Mouse (Mus musculus) spleen, postnatal 0 days (tissue): ENCODE results near the gene Olfr1466. TPM values are rescaled to one million over a fixed set of nuclear protein-coding genes. Genes with fewer than 3 reads are reported as not detected.

Source experiments
- polyA plus RNA-seq: library from polyadenylated mRNA; unstranded; fragments of >200 nt; fragmentation: Nextera tagmentation; extraction: Ambion mirVana; gene quantifications from 2 replicates; pipeline ENCODE4 v1.2.1, GENCODE M21; 2015

Gene Olfr1466
- not detected in 2 replicates for polyA plus RNA-seq

GRCm38 (mm10) chr19:13338562-13338961 lies at the start of gene Olfr1466:
Gene Olfr1466, plus strand, starts transcription at chr19:13338862.

GRCm38 (mm10) chr19:13315441-13315840 lies 23.2 kb upstream of the Olfr1466 start, which contains the start of gene Olfr1465:
Gene Olfr1465, minus strand, starts transcription at chr19:13315541.

GRCm38 (mm10) chr19:13361936-13362335 lies 23.3 kb downstream of the Olfr1466 start, which contains the start of gene Olfr1467:
Gene Olfr1467, plus strand, starts transcription at chr19:13362236.

Other genes starting within 250 kb of the Olfr1466 start
- gene Olfr1457, start 241.0 kb upstream of the Olfr1466 start, polyA plus RNA-seq: not detected in 2 replicates
- gene Olfr1458, start 232.1 kb upstream of the Olfr1466 start, polyA plus RNA-seq: not detected in 2 replicates
- gene Olfr1459, start 189.3 kb upstream of the Olfr1466 start, polyA plus RNA-seq: 0.01 TPM in 1 of 2 replicates, not detected in the other
- not detected in 2 replicates for gene Olfr1461, start 175.9 kb upstream of the Olfr1466 start, polyA plus RNA-seq
- not detected in 2 replicates for gene Olfr1462, start 153.1 kb upstream of the Olfr1466 start, polyA plus RNA-seq
- gene Olfr1463, start 107.5 kb upstream of the Olfr1466 start, polyA plus RNA-seq: not detected in 2 replicates
- gene Olfr1465, start 23.3 kb upstream of the Olfr1466 start, polyA plus RNA-seq: not detected in 2 replicates
- gene Olfr1467, start 23.4 kb downstream of the Olfr1466 start, polyA plus RNA-seq: not detected in 2 replicates
- not detected in 2 replicates for gene Olfr1469, start 69.0 kb downstream of the Olfr1466 start, polyA plus RNA-seq
- not detected in 2 replicates for gene Olfr1471, start 104.5 kb downstream of the Olfr1466 start, polyA plus RNA-seq
- not detected in 2 replicates for gene Olfr1472, start 117.2 kb downstream of the Olfr1466 start, polyA plus RNA-seq
- not detected in 2 replicates for gene Olfr1474, start 130.7 kb downstream of the Olfr1466 start, polyA plus RNA-seq
- gene Olfr1475, start 141.3 kb downstream of the Olfr1466 start, polyA plus RNA-seq: not detected in 2 replicates
- not detected in 2 replicates for gene Olfr1477, start 161.7 kb downstream of the Olfr1466 start, polyA plus RNA-seq
- not detected in 2 replicates for gene Olfr1480, start 189.1 kb downstream of the Olfr1466 start, polyA plus RNA-seq
- gene Olfr1484, start 244.6 kb downstream of the Olfr1466 start, polyA plus RNA-seq: not detected in 2 replicates